Mouse (Mus musculus) testis, adult 2 months (tissue): ENCODE measurements around the gene Xiap.

Source experiments
- CTCF ChIP-seq: fragments of 200-500 bp; IDR thresholded peaks from 2 replicates; pipeline ENCODE4 v1.5.1; 2012; ENCODE audit warnings: low read depth, mild to moderate bottlenecking, inconsistent platforms, low read length, moderate library complexity; ENCODE audit not compliant: control insufficient read depth, insufficient read depth, insufficient replicate concordance
- POLR2A ChIP-seq: fragments of 200-500 bp; IDR thresholded peaks from 2 replicates; pipeline ENCODE4 v1.6.1; 2012; ENCODE audit warnings: low read depth, mild to moderate bottlenecking, inconsistent platforms, low read length, moderate library complexity; ENCODE audit not compliant: control insufficient read depth

DNA sequence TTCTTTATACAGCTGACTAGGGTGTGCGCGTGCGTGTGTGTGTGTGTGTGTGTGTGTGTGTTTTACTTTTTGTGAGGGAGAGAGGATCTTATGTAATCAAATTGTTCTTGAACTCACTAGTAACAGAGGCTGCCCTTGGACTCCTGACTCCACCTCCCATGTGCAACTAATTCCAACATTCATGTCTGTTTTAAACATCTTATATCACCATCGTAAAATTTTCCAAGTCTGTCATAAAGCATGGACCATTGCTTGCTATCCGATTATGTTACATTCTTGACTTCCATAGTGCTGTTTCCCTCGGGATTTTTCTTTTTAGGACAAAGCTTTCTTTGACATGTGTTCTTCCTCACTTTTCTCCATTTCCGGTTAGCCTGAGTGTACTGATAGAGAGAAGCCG lies 28.3 kb downstream of the Xiap start:
- TF ChIP-seq POLR2A = no peak
- TF ChIP-seq CTCF = no peak
